Mouse (Mus musculus) neural tube, embryonic 13.5 days (tissue): ENCODE measurements at regions not wholly inside any gene's neighbourhood (a gene's known extent, or its start where the extent isn't known, plus 50 kb on each side); places are given as distances from the start of the nearest gene placed in this dataset.

Experiments used
- ATAC-seq: fragments of 200-750 bp; cut with Nextera tagmentation; 2 replicates; pipeline ENCODE4 v1.8.0; 2017; ENCODE audit warnings: low read depth, mild to moderate bottlenecking, moderate TSS enrichment, moderate library complexity
- H3K27ac ChIP-seq: fragments of 300-500 bp; sonication (generic); replicated peaks from 2 replicates; pipeline ENCODE4 v1.5.1; 2015; ENCODE audit warnings: moderate library complexity, mild to moderate bottlenecking, inconsistent platforms
- H3K27me3 ChIP-seq: fragments of 300-500 bp; sonication (generic); 2 replicates; pipeline ENCODE4 v1.6.1; 2015; ENCODE audit warnings: mild to moderate bottlenecking, inconsistent platforms
- H3K36me3 ChIP-seq: fragments of 300-500 bp; sonication (generic); 2 replicates; pipeline ENCODE4 v1.6.1; 2015; ENCODE audit warnings: mild to moderate bottlenecking, inconsistent platforms
- H3K4me1 ChIP-seq: fragments of 300-500 bp; sonication (generic); replicated peaks from 2 replicates; pipeline ENCODE4 v1.6.1; 2015; ENCODE audit warnings: inconsistent platforms
- H3K4me2 ChIP-seq: fragments of 300-500 bp; sonication (generic); 2 replicates; pipeline ENCODE4 v1.6.1; 2015; ENCODE audit warnings: inconsistent platforms, mild to moderate bottlenecking, moderate library complexity
- H3K4me3 ChIP-seq: fragments of 300-500 bp; sonication (generic); 2 replicates; pipeline ENCODE4 v1.5.1; 2015; ENCODE audit warnings: mild to moderate bottlenecking, inconsistent platforms
- H3K9ac ChIP-seq: fragments of 300-500 bp; sonication (generic); 2 replicates; pipeline ENCODE4 v1.6.1; 2015; ENCODE audit warnings: moderate library complexity, mild to moderate bottlenecking, inconsistent platforms
- H3K9me3 ChIP-seq: fragments of 300-500 bp; sonication (generic); 2 replicates; pipeline ENCODE4 v1.6.1; 2016; ENCODE audit warnings: inconsistent platforms
- WGBS: fragments of 180-500 bp; shearing (Covaris S2); methylation state at CpG from one replicate; pipeline ENCODE4 v1.1.7; 2015; 5-methylcytosine and 5-hydroxymethylcytosine counted together

GRCm38 (mm10) chr13:101594511-101595175 lies 173.4 kb downstream of the Pik3r1 start:
- WGBS: 59% methylated on average over 11 of the region's 11 CpGs
- H3K9me3 ChIP-seq: no peaks in the 10 kb centered on the region
- H3K36me3 ChIP-seq: no peaks in the 10 kb centered on the region
- no peak overlapping the region for H3K4me2 ChIP-seq
- peak overlapping the region; percentile 9; the same call in 1 of the 2 replicates for H3K27ac ChIP-seq
- H3K4me1 ChIP-seq: peaks cover 21% of the 10 kb centered on the region; the same call in 1 of the 2 replicates
- no peak overlapping the region for H3K4me3 ChIP-seq
- no peaks in the 10 kb centered on the region for H3K27me3 ChIP-seq
- ATAC-seq: peak; percentile 67; the same call in 1 of the 2 replicates
- H3K9ac ChIP-seq: no peak overlapping the region

GRCm38 (mm10) chr13:101592355-101592754 lies 175.7 kb downstream of the Pik3r1 start:
- 94% methylated on average over 1 of the region's 1 CpGs for WGBS

GRCm38 (mm10) chr13:101588905-101589304 lies 179.1 kb downstream of the Pik3r1 start:
- ATAC-seq: no peak
- Histone ChIP-seq H3K4me2 (no peak overlapping the region), H3K4me1 (no peaks in the 10 kb centered on the region), H3K27me3 (no peaks in the 10 kb centered on the region), H3K4me3 (no peak overlapping the region), H3K9me3 (no peaks in the 10 kb centered on the region), H3K9ac (no peak overlapping the region), H3K36me3 (no peaks in the 10 kb centered on the region), H3K27ac (no peak overlapping the region)
- WGBS: 78% methylated on average over 8 of the region's 8 CpGs

More at GRCm38 (mm10) chr13:101592355-101592754, 175.7 kb downstream of the Pik3r1 start:
- no peak overlapping the region for H3K4me3 ChIP-seq
- peaks cover 16% of the 10 kb centered on the region; the same call in 1 of the 2 replicates for H3K4me1 ChIP-seq
- no peaks in the 10 kb centered on the region for H3K9me3 ChIP-seq
- H3K36me3 ChIP-seq: no peaks in the 10 kb centered on the region
- no peaks in the 10 kb centered on the region for H3K27me3 ChIP-seq
- no peak for ATAC-seq
- H3K4me2 ChIP-seq: no peak overlapping the region
- H3K27ac ChIP-seq: no peak overlapping the region
- no peak overlapping the region for H3K9ac ChIP-seq

DNA sequence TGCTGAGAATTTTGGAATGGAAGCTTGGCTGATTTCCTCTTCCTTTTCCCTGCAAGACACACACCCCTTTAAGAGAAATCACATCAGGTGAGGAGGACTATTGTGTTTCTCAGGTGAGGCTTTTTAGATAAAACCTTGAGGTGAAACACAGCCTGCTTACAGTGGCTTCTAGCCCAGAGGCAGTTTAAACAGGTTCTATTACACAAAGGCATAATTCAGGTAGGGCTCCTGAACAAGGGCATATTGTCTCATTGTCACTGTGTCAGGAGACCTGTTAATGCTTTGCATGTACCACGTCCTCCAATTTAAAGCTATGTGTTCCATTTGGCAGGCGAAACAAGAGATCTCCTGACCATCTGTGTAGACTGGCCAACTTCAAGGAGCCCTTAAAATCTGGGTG lies 181.2 kb downstream of the Pik3r1 start:
- Histone ChIP-seq H3K9me3 (no peaks in the 10 kb centered on the region), H3K36me3 (no peaks in the 10 kb centered on the region), H3K27ac (no peak overlapping the region), H3K4me2 (no peak overlapping the region), H3K27me3 (no peaks in the 10 kb centered on the region), H3K9ac (no peak overlapping the region), H3K4me1 (no peaks in the 10 kb centered on the region), H3K4me3 (no peak overlapping the region)
- 94% methylated on average over 2 of the region's 2 CpGs for WGBS
- no peak for ATAC-seq

GRCm38 (mm10) chr13:101576481-101576880 lies 191.5 kb downstream of the Pik3r1 start:
- Histone ChIP-seq H3K4me1 (no peaks in the 10 kb centered on the region), H3K4me3 (no peak overlapping the region), H3K27me3 (no peaks in the 10 kb centered on the region), H3K9me3 (no peaks in the 10 kb centered on the region), H3K27ac (no peak overlapping the region), H3K9ac (no peak overlapping the region), H3K36me3 (no peaks in the 10 kb centered on the region), H3K4me2 (no peak overlapping the region)
- ATAC-seq: no peak
- 83% methylated on average over 1 of the region's 1 CpGs for WGBS

DNA sequence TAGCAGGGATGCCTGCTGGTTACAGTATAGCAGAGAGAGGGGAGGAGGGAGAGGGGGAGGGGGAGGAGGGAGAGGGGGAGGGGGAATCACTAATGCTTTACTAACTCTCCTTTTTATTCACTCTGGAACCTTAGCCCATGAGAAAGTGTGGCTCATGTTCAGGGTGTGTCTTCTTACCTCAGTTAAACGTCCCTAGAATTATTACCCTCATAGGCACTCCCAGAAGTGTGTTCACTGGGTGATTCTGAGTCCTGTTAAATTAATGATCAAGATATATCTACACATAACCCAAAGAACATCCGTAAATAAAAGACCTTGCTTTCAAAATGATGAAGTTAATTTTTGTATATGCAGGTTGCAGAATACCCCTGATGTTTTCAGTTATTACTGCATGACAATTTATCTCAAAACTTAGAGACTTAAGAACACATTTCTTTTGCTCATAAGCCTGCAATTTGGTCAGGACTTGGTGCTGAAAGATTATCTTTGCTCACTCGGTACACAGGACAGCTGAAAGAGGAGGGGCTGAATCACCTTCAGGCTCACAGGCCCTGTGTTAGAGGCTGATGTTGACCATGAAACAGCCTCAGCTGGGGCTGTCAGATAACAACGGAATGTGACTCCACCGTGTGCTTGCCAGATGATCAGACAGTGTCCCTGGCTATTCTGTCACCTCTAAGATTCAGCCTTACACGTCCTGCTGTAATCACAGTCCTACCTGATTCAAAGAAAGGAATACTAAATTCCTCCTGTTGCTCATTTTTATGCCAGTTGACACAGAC lies 195.0 kb downstream of the Pik3r1 start:
- H3K9me3 ChIP-seq: no peaks in the 10 kb centered on the region
- no peak for ATAC-seq
- H3K9ac ChIP-seq: no peak overlapping the region
- 84% methylated on average over 6 of the region's 6 CpGs for WGBS
- no peaks in the 10 kb centered on the region for H3K27me3 ChIP-seq
- H3K4me1 ChIP-seq: peaks cover 8% of the 10 kb centered on the region
- no peak overlapping the region for H3K27ac ChIP-seq
- no peaks in the 10 kb centered on the region for H3K36me3 ChIP-seq
- H3K4me3 ChIP-seq: no peak overlapping the region
- no peak overlapping the region for H3K4me2 ChIP-seq

GRCm38 (mm10) chr13:101572246-101572645 lies 195.8 kb downstream of the Pik3r1 start:
- Histone ChIP-seq H3K9ac (no peak overlapping the region), H3K4me1 (peaks cover 8% of the 10 kb centered on the region), H3K9me3 (no peaks in the 10 kb centered on the region), H3K4me3 (no peak overlapping the region), H3K27ac (no peak overlapping the region), H3K36me3 (no peaks in the 10 kb centered on the region), H3K4me2 (no peak overlapping the region), H3K27me3 (no peaks in the 10 kb centered on the region)
- 95% methylated on average over 9 of the region's 9 CpGs for WGBS
- no peak for ATAC-seq

- H3K9me3 ChIP-seq: no peaks in the 10 kb centered on the region
- 25% methylated on average over 4 of the region's 4 CpGs for WGBS
- H3K27me3 ChIP-seq: no peaks in the 10 kb centered on the region
- no peaks in the 10 kb centered on the region for H3K36me3 ChIP-seq
- no peak overlapping the region for H3K4me3 ChIP-seq
- no peak overlapping the region for H3K9ac ChIP-seq
- no peak overlapping the region for H3K4me2 ChIP-seq
- peaks cover 8% of the 10 kb centered on the region for H3K4me1 ChIP-seq
- no peak overlapping the region for H3K27ac ChIP-seq
- ATAC-seq: no peak
These were observed 198.0 kb downstream of the Pik3r1 start for GRCm38 (mm10) chr13:101570034-101570433.

DNA sequence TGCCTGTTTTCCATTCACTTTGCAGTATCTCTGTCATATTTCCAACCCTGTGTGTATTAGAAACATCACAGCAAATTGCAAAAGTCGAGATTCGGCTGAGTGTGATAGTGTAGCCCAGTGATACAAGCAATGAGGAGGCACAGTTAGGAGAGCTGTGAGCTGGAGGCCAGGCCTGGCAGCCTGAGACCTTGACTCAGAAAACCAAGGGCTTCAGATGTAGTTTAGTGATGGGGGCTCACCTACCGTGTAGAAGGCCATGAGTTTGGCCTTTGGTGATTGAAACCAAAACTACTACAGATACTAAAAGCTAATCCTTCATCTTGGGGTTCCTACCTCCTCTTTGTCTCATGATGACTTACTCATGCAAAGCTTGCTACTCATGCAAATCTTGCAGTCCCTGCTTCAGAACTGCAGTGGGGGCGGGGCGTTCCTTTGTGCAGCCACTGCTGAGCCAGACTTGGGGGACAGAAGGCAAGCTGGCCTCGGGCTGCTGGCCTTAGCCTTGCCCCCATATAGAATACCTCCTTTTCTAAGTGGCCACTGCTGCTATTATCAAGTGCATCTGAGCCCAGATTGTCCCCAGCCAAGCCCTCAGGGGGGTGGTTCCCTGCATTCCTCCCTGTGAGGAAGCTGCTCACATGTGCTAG lies 198.9 kb downstream of the Pik3r1 start:
- H3K4me1 ChIP-seq: peaks cover 8% of the 10 kb centered on the region
- WGBS: 69% methylated on average over 6 of the region's 6 CpGs
- ATAC-seq: no peak

DNA sequence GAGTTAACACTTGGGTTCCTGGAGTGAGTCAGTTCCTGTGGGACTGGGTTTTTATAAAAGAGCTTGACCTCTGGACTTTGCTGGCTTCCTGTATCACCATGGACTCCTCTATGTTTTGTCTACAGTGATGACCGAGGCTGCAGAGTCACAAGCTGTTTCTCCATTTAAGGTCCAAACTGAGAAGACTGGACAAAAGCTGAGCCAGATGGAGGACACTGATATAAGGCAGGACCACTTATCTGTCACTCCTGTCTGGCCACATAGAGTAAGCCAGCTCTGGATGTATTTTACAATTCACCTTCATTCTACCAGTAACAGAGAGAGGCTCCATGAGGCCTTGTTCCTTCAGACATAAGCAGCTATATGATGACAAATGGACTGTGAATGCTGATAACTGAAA lies 202.7 kb downstream of the Pik3r1 start:
- H3K4me1 ChIP-seq: peaks cover 8% of the 10 kb centered on the region
- H3K36me3 ChIP-seq: no peaks in the 10 kb centered on the region
- H3K9me3 ChIP-seq: no peaks in the 10 kb centered on the region
- H3K4me2 ChIP-seq: no peak overlapping the region
- no peaks in the 10 kb centered on the region for H3K27me3 ChIP-seq
- H3K27ac ChIP-seq: no peak overlapping the region
- no peak overlapping the region for H3K9ac ChIP-seq
- no peak for ATAC-seq
- H3K4me3 ChIP-seq: no peak overlapping the region
- 65% methylated on average over 1 of the region's 1 CpGs for WGBS

More for the DNA sequence above, 198.9 kb downstream of the Pik3r1 start:
- Histone ChIP-seq H3K9me3 (no peaks in the 10 kb centered on the region), H3K4me2 (no peak overlapping the region), H3K27ac (no peak overlapping the region), H3K36me3 (no peaks in the 10 kb centered on the region), H3K4me3 (no peak overlapping the region), H3K9ac (no peak overlapping the region), H3K27me3 (no peaks in the 10 kb centered on the region)

GRCm38 (mm10) chr13:101555371-101555874 lies 212.6 kb downstream of the Pik3r1 start:
- 91% methylated on average over 3 of the region's 3 CpGs for WGBS
- no peaks in the 10 kb centered on the region for H3K36me3 ChIP-seq

DNA sequence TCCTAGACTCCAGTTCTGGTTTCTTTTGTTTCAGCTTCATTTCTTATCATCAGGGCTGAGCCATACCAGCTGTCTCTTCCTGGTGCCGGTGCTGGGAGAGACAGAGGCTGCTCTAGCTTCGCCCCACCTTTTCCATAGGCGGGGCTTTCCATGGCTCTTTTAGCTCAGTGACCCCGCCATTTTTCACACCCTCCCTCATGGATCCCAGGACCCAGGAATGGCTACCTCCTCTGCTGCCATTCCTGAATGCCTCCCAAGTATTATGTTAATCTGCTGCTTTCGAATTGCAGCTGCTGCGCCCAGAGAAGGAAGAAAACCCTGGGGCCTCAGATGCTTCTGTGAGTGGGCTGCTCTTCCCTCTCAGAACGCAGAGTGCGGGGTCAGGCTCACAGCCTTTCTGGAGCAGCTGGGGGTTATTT lies 214.9 kb downstream of the Pik3r1 start:
- no peak overlapping the region for H3K4me3 ChIP-seq
- WGBS: 67% methylated on average over 8 of the region's 8 CpGs
- ATAC-seq: no peak
- no peak overlapping the region for H3K27ac ChIP-seq
- no peaks in the 10 kb centered on the region for H3K36me3 ChIP-seq
- no peaks in the 10 kb centered on the region for H3K9me3 ChIP-seq
- H3K9ac ChIP-seq: no peak overlapping the region
- H3K4me1 ChIP-seq: no peaks in the 10 kb centered on the region
- no peaks in the 10 kb centered on the region for H3K27me3 ChIP-seq
- no peak overlapping the region for H3K4me2 ChIP-seq

More at GRCm38 (mm10) chr13:101555371-101555874, 212.6 kb downstream of the Pik3r1 start:
- Histone ChIP-seq H3K27me3 (no peaks in the 10 kb centered on the region), H3K4me3 (no peak overlapping the region), H3K27ac (no peak overlapping the region), H3K9ac (no peak overlapping the region), H3K4me2 (no peak overlapping the region), H3K4me1 (no peaks in the 10 kb centered on the region), H3K9me3 (no peaks in the 10 kb centered on the region)
- ATAC-seq: no peak
